Comparison of ENCODE assay signal across 24 mouse cellular contexts in genomic region chr1:133692195-133692594, GRCm38 (mm10). TPM values are rescaled to one million over a fixed set of nuclear protein-coding genes. Genes with fewer than 3 reads are reported as not detected.
DNase-seq lines count a peak whose midpoint lies in the region; ATAC-seq and TF ChIP-seq lines count a peak whose summit lies in the region.
"Had no signal": no experiment of that assay in that cellular context is flagged by ENCODE, and none has a peak within 500 bp of the region (broad histone marks: within the 10 kb centered on the region; RNA-seq: fewer than 3 reads in every experiment).

No protein-coding gene starts in this region.

- TF ChIP-seq CTCF in kidney, postnatal 0 days (IDR thresholded peaks at IDR 0.05; ENCODE audit: low read depth): no peak

- H3K4me3 ChIP-seq in heart, embryonic 15.5 days: no peak overlapping the region
- no peak overlapping the region for H3K4me3 ChIP-seq in kidney, postnatal 0 days (replicated peaks; ENCODE audit: low read depth, low read length)
- H3K4me3 ChIP-seq: embryonic facial prominence, embryonic 15.5 days; erythroblast, embryonic 14.5 days; forebrain, embryonic 15.5 days; gastrocnemius, adult 2 months; hindbrain, embryonic 10.5 days; intestine, embryonic 15.5 days had no signal

- no peaks in the 10 kb centered on the region for H3K27me3 ChIP-seq in heart, embryonic 15.5 days
- no peaks in the 10 kb centered on the region for H3K27me3 ChIP-seq in kidney, postnatal 0 days (ENCODE audit: insufficient read depth, low read length)
- H3K27me3 ChIP-seq: CH12.LX; embryonic facial prominence, embryonic 15.5 days; forebrain, embryonic 15.5 days; intestine, embryonic 15.5 days; Patski had no signal

- DNase-seq in heart, adult 11 months: no peak
- no peak for DNase-seq in kidney, postnatal 0 days (ENCODE audit: low spot score)
- no peak for DNase-seq in kidney, postnatal 10 days
- peak; percentile 65 for DNase-seq in R1 (ENCODE audit: low read depth, low spot score)
- DNase-seq in frontal cortex, postnatal 10 days (ENCODE audit: low spot score in 2 of 2): no peak
- DNase-seq: adrenal gland, postnatal 10 days; cerebellum, adult 11 months; cerebellum, adult 8-10 months; cerebellum, postnatal 14 days; embryo, embryonic 11 days; gastrocnemius, adult 2 months; gastrocnemius, postnatal 25 days had no signal

- no peaks in the 10 kb centered on the region for H3K36me3 ChIP-seq in heart, embryonic 15.5 days
- H3K36me3 ChIP-seq in kidney, postnatal 0 days (ENCODE audit: insufficient read depth, low read length): no peaks in the 10 kb centered on the region
- H3K36me3 ChIP-seq: embryonic facial prominence, embryonic 15.5 days; forebrain, embryonic 15.5 days; hindbrain, embryonic 10.5 days; intestine, embryonic 15.5 days had no signal

- no peak for ATAC-seq in heart, embryonic 15.5 days (replicated peaks; ENCODE audit: insufficient number of reproducible peaks, insufficient read depth, low FRiP score, low read depth)
- ATAC-seq in kidney, postnatal 0 days (replicated peaks; ENCODE audit: low FRiP score, low read depth): no peak
- ATAC-seq: forebrain, embryonic 15.5 days; intestine, embryonic 15.5 days; Patski had no signal

- H3K4me2 ChIP-seq in heart, embryonic 15.5 days: no peak overlapping the region
- no peak overlapping the region for H3K4me2 ChIP-seq in kidney, postnatal 0 days (ENCODE audit: low read length)
- H3K4me2 ChIP-seq: embryonic facial prominence, embryonic 15.5 days; forebrain, embryonic 15.5 days; hindbrain, embryonic 14.5 days; intestine, embryonic 15.5 days had no signal

- H3K27ac ChIP-seq in heart, embryonic 15.5 days: no peak overlapping the region
- H3K27ac ChIP-seq in kidney, postnatal 0 days: peak overlapping the region; percentile 3
- H3K27ac ChIP-seq: embryonic facial prominence, embryonic 15.5 days; forebrain, embryonic 15.5 days; gastrocnemius, adult 2 months; hindbrain, embryonic 10.5 days; hindbrain, embryonic 14.5 days; intestine, embryonic 15.5 days had no signal

- H3K9ac ChIP-seq in heart, embryonic 15.5 days: 0 out of 2 replicates have a peak overlapping the region, but pooled peaks have one; percentile 6
- H3K9ac ChIP-seq in kidney, postnatal 0 days (ENCODE audit: low read depth, low read length): no peak overlapping the region
- H3K9ac ChIP-seq: embryonic facial prominence, embryonic 15.5 days; forebrain, embryonic 15.5 days; hindbrain, embryonic 14.5 days; intestine, embryonic 15.5 days had no signal

- no peaks in the 10 kb centered on the region for H3K9me3 ChIP-seq in heart, embryonic 15.5 days (replicated peaks)
- no peaks in the 10 kb centered on the region for H3K9me3 ChIP-seq in kidney, postnatal 0 days (replicated peaks; ENCODE audit: low read length)
- H3K9me3 ChIP-seq: embryonic facial prominence, embryonic 15.5 days; forebrain, embryonic 15.5 days; hindbrain, embryonic 10.5 days; intestine, embryonic 15.5 days had no signal

- peaks cover 40% of the 10 kb centered on the region for H3K4me1 ChIP-seq in heart, embryonic 15.5 days (replicated peaks)
- peaks cover 37% of the 10 kb centered on the region for H3K4me1 ChIP-seq in kidney, postnatal 0 days (replicated peaks; ENCODE audit: insufficient read depth, low read length)

- 47% methylated on average over 4 of the region's 4 CpGs for WGBS in heart, embryonic 15.5 days
- WGBS in kidney, postnatal 0 days: 20% methylated on average over 4 of the region's 4 CpGs

RNA-seq across cellular contexts. Expression of gene Lax1, which starts 2.3 kb away (rescaled TPM):
- 0.31 and 2.1 TPM in 2 replicates for polyA plus RNA-seq in heart, embryonic 15.5 days (2015; fragmentation: Nextera tagmentation; extraction: Ambion mirVana)
- 0.58 and 0.61 TPM in 2 replicates for polyA plus RNA-seq in kidney, postnatal 0 days (2015; fragmentation: Nextera tagmentation; extraction: Ambion mirVana)
- polyA plus RNA-seq: forebrain, embryonic 15.5 days; hindbrain, embryonic 10.5 days; hindbrain, embryonic 14.5 days had no signal

RNA-seq across cellular contexts. Expression of gene Gm38394, which starts 31.1 kb away (rescaled TPM):
- 3.4 and 3.8 TPM in 2 replicates for polyA plus RNA-seq in heart, embryonic 15.5 days (2015; fragmentation: Nextera tagmentation; extraction: Ambion mirVana)
- polyA plus RNA-seq in kidney, postnatal 0 days (2015; fragmentation: Nextera tagmentation; extraction: Ambion mirVana): 3.5 and 3.8 TPM in 2 replicates

RNA-seq across cellular contexts. Expression of gene Zbed6, which starts 31.5 kb away (rescaled TPM):
- polyA plus RNA-seq in heart, embryonic 15.5 days (2015; fragmentation: Nextera tagmentation; extraction: Ambion mirVana): not detected in 2 replicates
- polyA plus RNA-seq in kidney, postnatal 0 days (2015; fragmentation: Nextera tagmentation; extraction: Ambion mirVana): not detected in 2 replicates
- polyA plus RNA-seq: embryonic facial prominence, embryonic 11.5 days; embryonic facial prominence, embryonic 15.5 days; erythroblast, embryonic 14.5 days; forebrain, embryonic 11.5 days; forebrain, embryonic 15.5 days; heart, embryonic 14.5 days; hindbrain, embryonic 10.5 days; hindbrain, embryonic 14.5 days; intestine, embryonic 15.5 days had no signal
